Mouse (Mus musculus) ES-E14 (cell line): Measurements from ENCODE around the gene Eif3a.

Source experiments
- CHD2 ChIP-seq: IDR thresholded peaks from 2 replicates; pipeline ENCODE4 v1.6.1; 2014; ENCODE audit warnings: mild to moderate bottlenecking, low read depth, low read length, inconsistent platforms
- HCFC1 ChIP-seq: IDR thresholded peaks from 2 replicates; pipeline ENCODE4 v1.6.1; 2012; ENCODE audit warnings: low read length, inconsistent platforms, borderline replicate concordance; ENCODE audit not compliant: insufficient read depth
- MAFK ChIP-seq: IDR thresholded peaks from 2 replicates; pipeline ENCODE4 v1.6.1; 2014; ENCODE audit warnings: mild to moderate bottlenecking, low read depth, low read length, inconsistent platforms; ENCODE audit not compliant: insufficient read depth
- ZC3H11A ChIP-seq: IDR thresholded peaks from 2 replicates; pipeline ENCODE4 v1.6.1; 2012; ENCODE audit warnings: low read depth, mild to moderate bottlenecking, inconsistent platforms, low read length, borderline replicate concordance
- ZNF384 ChIP-seq: IDR thresholded peaks from 2 replicates; pipeline ENCODE4 v1.6.1; 2012; ENCODE audit warnings: low read depth, low read length, inconsistent platforms

GRCm38 (mm10) chr19:60809927-60810326, 19.5 kb upstream of the Eif3a start:
- TF ChIP-seq CHD2 (no peak), MAFK (no peak), ZNF384 (no peak), ZC3H11A (no peak), HCFC1 (no peak)
